Mouse (Mus musculus) heart, adult 2 months (tissue): Measurements from ENCODE around the gene Tmem101.

Experiments
- CTCF ChIP-seq: fragments of 200-600 bp; IDR thresholded peaks from 2 replicates; pipeline ENCODE4 v1.8.1; 2022; ENCODE audit warnings: antibody characterized with exemption, mild to moderate bottlenecking, moderate library complexity
- EP300 ChIP-seq: fragments of 200-500 bp; IDR thresholded peaks from 2 replicates; pipeline ENCODE4 v1.6.1; 2011; ENCODE audit warnings: low read depth, low read length, control low read depth; ENCODE audit not compliant: insufficient read depth
- POLR2A ChIP-seq: fragments of 200-500 bp; IDR thresholded peaks from 2 replicates; pipeline ENCODE4 v1.6.1; 2011; ENCODE audit warnings: mild to moderate bottlenecking, low read depth, low read length, control low read depth; ENCODE audit not compliant: insufficient read depth

GRCm38 (mm10) chr11:102146531-102146930 is 9.7 kb downstream of the Tmem101 start:
- TF ChIP-seq CTCF (no peak), EP300 (no peak), POLR2A (no peak)
